Mouse (Mus musculus) embryo, embryonic 11 days (tissue): ENCODE measurements around the gene Vipr1.
A peak's percentile ranks its signal among the peaks of the same experiment; 100 is the strongest.

Experiments
- DNase-seq: peaks from one replicate; pipeline ENCODE4 v3.0.0-alpha.2; 2015

The Vipr1 gene

GRCm38 (mm10) chr9:121719347-121720331 lies 77.1 kb downstream of the Vipr1 start:
- DNase-seq = peak; percentile 67
